8 mouse cellular contexts compared by ENCODE assay signal in the genomic region with DNA sequence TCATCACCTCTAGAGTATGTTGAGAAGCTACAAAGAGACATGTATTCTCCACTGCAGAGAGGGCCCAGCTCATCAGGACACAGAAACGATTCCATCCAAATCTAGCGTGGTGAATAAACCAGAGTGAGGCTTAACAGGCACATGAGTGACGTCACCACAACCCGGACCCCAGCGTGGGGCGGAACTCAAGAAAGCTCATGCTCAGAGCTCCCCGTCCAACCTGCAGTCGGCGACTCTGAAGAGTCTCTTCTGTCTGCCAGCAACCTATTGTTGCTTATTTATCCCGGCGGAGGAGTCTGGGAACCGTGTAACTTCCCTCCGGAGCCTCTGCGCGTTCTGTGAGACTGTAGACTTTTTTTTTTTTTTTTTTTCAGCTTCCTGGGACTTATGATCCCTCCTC. TPM values are rescaled to one million over a fixed set of nuclear protein-coding genes. Genes with fewer than 3 reads are reported as not detected.
DNase-seq lines count a peak whose midpoint lies in the region; ATAC-seq and TF ChIP-seq lines count a peak whose summit lies in the region.
"Had no signal": no experiment of that assay in that cellular context is flagged by ENCODE, and none has a peak within 500 bp of the region (broad histone marks: within the 10 kb centered on the region; RNA-seq: fewer than 3 reads in every experiment).

No protein-coding gene starts in this region.

- intact Hi-C loops in left cerebral cortex, postnatal 4 days (cut with DNase I) = no loop called here

- no peak for TF ChIP-seq CTCF in E14TG2a.4 (conservative IDR thresholded peaks at IDR 0.05; ENCODE audit: low read length)
- no peak for TF ChIP-seq CTCF in heart, postnatal 0 days (IDR thresholded peaks at IDR 0.05; ENCODE audit: low read depth)

- WGBS in heart, postnatal 0 days = 2% methylated on average over 15 of the region's 15 CpGs
- 5% methylated on average over 15 of the region's 15 CpGs for WGBS in midbrain, embryonic 11.5 days
- 10% methylated on average over 15 of the region's 15 CpGs for WGBS in stomach, embryonic 15.5 days

- H3K4me3 ChIP-seq in E14TG2a.4 (replicated peaks; ENCODE audit: low read length) = peak overlapping the region; percentile 37; the same call in 1 of the 2 replicates
- peak overlapping the region; percentile 38 for H3K4me3 ChIP-seq in heart, postnatal 0 days (ENCODE audit: low read depth, low read length)
- peak overlapping the region; percentile 19 for H3K4me3 ChIP-seq in midbrain, embryonic 11.5 days (ENCODE audit: low read depth, low read length)
- peak overlapping the region; percentile 38 for H3K4me3 ChIP-seq in stomach, embryonic 15.5 days (replicated peaks)

- H3K27ac ChIP-seq in heart, postnatal 0 days (ENCODE audit: low read depth) = peak overlapping the region; percentile 28; the same call in 1 of the 2 replicates
- no peak overlapping the region for H3K27ac ChIP-seq in midbrain, embryonic 11.5 days (ENCODE audit: low read depth, low read length)
- no peak overlapping the region for H3K27ac ChIP-seq in stomach, embryonic 15.5 days

- H3K27me3 ChIP-seq in E14TG2a.4 (ENCODE audit: insufficient read depth, low read length) = peaks cover 9% of the 10 kb centered on the region
- no peaks in the 10 kb centered on the region for H3K27me3 ChIP-seq in heart, postnatal 0 days (ENCODE audit: control insufficient read depth, insufficient read depth, low read length)
- H3K27me3 ChIP-seq in midbrain, embryonic 11.5 days (ENCODE audit: control insufficient read depth, insufficient read depth, low read length) = no peaks in the 10 kb centered on the region; the same call in 1 of the 2 replicates
- H3K27me3 ChIP-seq in stomach, embryonic 15.5 days (replicated peaks) = no peaks in the 10 kb centered on the region

- ATAC-seq in heart, postnatal 0 days (ENCODE audit: insufficient read depth, low read depth) = peak; percentile 45
- ATAC-seq in midbrain, embryonic 11.5 days (ENCODE audit: low FRiP score) = peak; percentile 75
- ATAC-seq in stomach, embryonic 15.5 days (ENCODE audit: insufficient read depth, low FRiP score, low read depth) = no peak

- TF ChIP-seq EP300 in heart, postnatal 0 days (IDR thresholded peaks at IDR 0.05; ENCODE audit: low read depth) = no peak

- H3K4me2 ChIP-seq in heart, postnatal 0 days (ENCODE audit: low read depth, low read length) = peak overlapping the region; percentile 63
- H3K4me2 ChIP-seq in midbrain, embryonic 11.5 days = peak overlapping the region; percentile 35
- H3K4me2 ChIP-seq in stomach, embryonic 15.5 days = peak overlapping the region; percentile 64

- peak overlapping the region; percentile 38 for H3K9ac ChIP-seq in heart, postnatal 0 days (replicated peaks; ENCODE audit: low read depth, low read length)
- H3K9ac ChIP-seq in midbrain, embryonic 11.5 days (ENCODE audit: low read length) = peak overlapping the region; percentile 1; the same call in 1 of the 2 replicates
- H3K9ac ChIP-seq in stomach, embryonic 15.5 days = no peak overlapping the region

- H3K4me1 ChIP-seq in E14TG2a.4 (replicated peaks; ENCODE audit: low read depth, low read length) = peaks cover 19% of the 10 kb centered on the region
- H3K4me1 ChIP-seq in heart, postnatal 0 days (ENCODE audit: control insufficient read depth, insufficient read depth) = peaks cover 29% of the 10 kb centered on the region
- H3K4me1 ChIP-seq in midbrain, embryonic 11.5 days (ENCODE audit: control insufficient read depth, insufficient read depth, low read length) = peaks cover 5% of the 10 kb centered on the region
- no peaks in the 10 kb centered on the region for H3K4me1 ChIP-seq in stomach, embryonic 15.5 days

- peak; percentile 61 to 67 for DNase-seq in B cell, adult 2 months
- peak; percentile 71 for DNase-seq in embryo, embryonic 10.5 days (ENCODE audit: low spot score)
- DNase-seq in heart, postnatal 0 days (ENCODE audit: low spot score) = peak; percentile 47
- peak; percentile 55 for DNase-seq in left cerebral cortex, postnatal 4 days
- DNase-seq in midbrain, embryonic 11.5 days (ENCODE audit: low spot score, missing footprints) = peak; percentile 91

- H3K9me3 ChIP-seq in E14TG2a.4 (ENCODE audit: low read length) = no peaks in the 10 kb centered on the region
- no peaks in the 10 kb centered on the region for H3K9me3 ChIP-seq in heart, postnatal 0 days (replicated peaks; ENCODE audit: control insufficient read depth, low read length)
- no peaks in the 10 kb centered on the region for H3K9me3 ChIP-seq in midbrain, embryonic 11.5 days (ENCODE audit: control insufficient read depth, low read length)
- H3K9me3 ChIP-seq in stomach, embryonic 15.5 days = no peaks in the 10 kb centered on the region

- peaks cover 1% of the 10 kb centered on the region; the same call in 1 of the 2 replicates for H3K36me3 ChIP-seq in E14TG2a.4 (ENCODE audit: insufficient read depth, low read length)
- no peaks in the 10 kb centered on the region for H3K36me3 ChIP-seq in heart, postnatal 0 days (replicated peaks; ENCODE audit: control insufficient read depth, insufficient read depth, low read length)
- no peaks in the 10 kb centered on the region for H3K36me3 ChIP-seq in midbrain, embryonic 11.5 days (ENCODE audit: control insufficient read depth, insufficient read depth, low read length)
- no peaks in the 10 kb centered on the region for H3K36me3 ChIP-seq in stomach, embryonic 15.5 days

RNA-seq across cellular contexts. Expression of a gene that starts 11.4 kb away (rescaled TPM):
- total RNA-seq in heart, postnatal 0 days (2014; rRNA removed; ENCODE audit: low replicate concordance) = 2.1 and 4.1 TPM in 2 replicates
- 8.5 and 10.3 TPM in 2 replicates for polyA plus RNA-seq in heart, postnatal 0 days (2015; fragmentation: Nextera tagmentation; extraction: Ambion mirVana)
- 10 to 100 TPM; 31.6 to 37.1 TPM for total RNA-seq in left cerebral cortex, postnatal 4 days (2021)
- 23.1 and 26.6 TPM in 2 replicates for polyA plus RNA-seq in midbrain, embryonic 11.5 days (2014; fragmentation: Nextera tagmentation; extraction: Ambion mirVana)
- polyA plus RNA-seq in stomach, embryonic 15.5 days (2015; fragmentation: Nextera tagmentation; extraction: Ambion mirVana) = 16.5 and 16.7 TPM in 2 replicates

RNA-seq across cellular contexts. Expression of a gene that starts 15.4 kb away (rescaled TPM):
- not detected in 2 replicates for total RNA-seq in heart, postnatal 0 days (2014; rRNA removed; ENCODE audit: low replicate concordance)
- polyA plus RNA-seq in heart, postnatal 0 days (2015; fragmentation: Nextera tagmentation; extraction: Ambion mirVana) = 5.0 and 5.2 TPM in 2 replicates
- total RNA-seq in left cerebral cortex, postnatal 4 days (2021) = 10 to 100 TPM in 1 of 2 experiments, 1 to 10 TPM in 1; 7.6 to 16.7 TPM
- polyA plus RNA-seq in midbrain, embryonic 11.5 days (2014; fragmentation: Nextera tagmentation; extraction: Ambion mirVana) = 16.0 and 16.1 TPM in 2 replicates
- polyA plus RNA-seq in stomach, embryonic 15.5 days (2015; fragmentation: Nextera tagmentation; extraction: Ambion mirVana) = 11.0 and 11.2 TPM in 2 replicates
- polyA plus RNA-seq: frontal cortex, adult 2 months had no signal

RNA-seq across cellular contexts. Expression of a gene that starts 44.6 kb away (rescaled TPM):
- 0.80 TPM in 1 of 2 replicates, not detected in the other for total RNA-seq in heart, postnatal 0 days (2014; rRNA removed; ENCODE audit: low replicate concordance)
- polyA plus RNA-seq in heart, postnatal 0 days (2015; fragmentation: Nextera tagmentation; extraction: Ambion mirVana) = 0.04 TPM in 1 of 2 replicates, not detected in the other
- 100 to 1,000 TPM; 107 TPM for total RNA-seq in left cerebral cortex, postnatal 4 days (2021)
- polyA plus RNA-seq in midbrain, embryonic 11.5 days (2014; fragmentation: Nextera tagmentation; extraction: Ambion mirVana) = 6.5 and 7.0 TPM in 2 replicates
- 2.1 and 2.4 TPM in 2 replicates for polyA plus RNA-seq in stomach, embryonic 15.5 days (2015; fragmentation: Nextera tagmentation; extraction: Ambion mirVana)

RNA-seq across cellular contexts. Expression of a gene that starts 51.7 kb away (rescaled TPM):
- total RNA-seq in heart, postnatal 0 days (2014; rRNA removed; ENCODE audit: low replicate concordance) = 130 and 137 TPM in 2 replicates
- 48.8 and 67.5 TPM in 2 replicates for polyA plus RNA-seq in heart, postnatal 0 days (2015; fragmentation: Nextera tagmentation; extraction: Ambion mirVana)
- total RNA-seq in left cerebral cortex, postnatal 4 days (2021) = 10 to 100 TPM; 81.5 to 85.3 TPM
- polyA plus RNA-seq in midbrain, embryonic 11.5 days (2014; fragmentation: Nextera tagmentation; extraction: Ambion mirVana) = 130 and 147 TPM in 2 replicates
- 65.3 and 67.4 TPM in 2 replicates for polyA plus RNA-seq in stomach, embryonic 15.5 days (2015; fragmentation: Nextera tagmentation; extraction: Ambion mirVana)
